Mouse (Mus musculus): ENCODE results near the gene Pced1a.

Pced1a gene

DNA sequence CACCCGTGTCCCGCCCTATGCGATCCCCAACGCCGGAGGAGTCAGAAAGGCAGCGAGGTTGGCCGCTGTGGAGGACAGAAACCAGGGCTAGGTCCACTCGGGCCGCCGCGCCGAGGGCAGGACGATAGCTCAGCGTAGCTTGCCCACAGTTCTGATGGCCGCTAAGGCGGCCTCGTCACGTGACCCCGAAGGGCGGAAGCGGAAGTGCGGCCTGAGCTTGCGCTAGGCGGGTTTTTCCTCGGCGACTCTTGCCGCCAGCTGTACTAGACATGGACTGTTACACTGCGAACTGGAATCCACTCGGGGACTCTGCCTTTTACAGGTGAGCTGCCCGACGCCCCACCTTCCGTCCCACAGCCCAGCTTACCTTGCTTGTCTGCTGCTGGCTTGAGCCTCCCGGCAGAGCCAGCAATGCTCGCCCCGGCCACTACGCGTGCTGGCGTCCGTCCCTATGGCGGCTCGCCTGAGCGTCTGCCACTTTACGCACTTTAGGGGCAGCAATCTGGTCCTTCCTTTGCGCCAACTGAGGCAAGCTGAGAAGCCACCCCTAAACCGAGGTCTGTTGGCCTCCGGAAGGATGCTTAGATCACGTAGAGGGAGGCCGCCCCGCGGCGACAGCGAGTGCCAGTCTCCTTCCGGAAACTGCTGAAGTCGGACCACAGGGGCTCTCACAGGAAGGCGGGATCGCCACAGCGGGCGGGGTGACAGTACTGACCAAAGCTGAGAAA lies at the start of gene Pced1a, which contains the start of gene Vps16:
TSS of gene Pced1a (minus strand) at position 576 of the 728 bp plus-strand sequence.
TSS of gene Vps16 (plus strand) at position 214 of the 728 bp plus-strand sequence.
- peak; percentile 94 for DNase-seq (ENCODE audit: low spot score)

DNA sequence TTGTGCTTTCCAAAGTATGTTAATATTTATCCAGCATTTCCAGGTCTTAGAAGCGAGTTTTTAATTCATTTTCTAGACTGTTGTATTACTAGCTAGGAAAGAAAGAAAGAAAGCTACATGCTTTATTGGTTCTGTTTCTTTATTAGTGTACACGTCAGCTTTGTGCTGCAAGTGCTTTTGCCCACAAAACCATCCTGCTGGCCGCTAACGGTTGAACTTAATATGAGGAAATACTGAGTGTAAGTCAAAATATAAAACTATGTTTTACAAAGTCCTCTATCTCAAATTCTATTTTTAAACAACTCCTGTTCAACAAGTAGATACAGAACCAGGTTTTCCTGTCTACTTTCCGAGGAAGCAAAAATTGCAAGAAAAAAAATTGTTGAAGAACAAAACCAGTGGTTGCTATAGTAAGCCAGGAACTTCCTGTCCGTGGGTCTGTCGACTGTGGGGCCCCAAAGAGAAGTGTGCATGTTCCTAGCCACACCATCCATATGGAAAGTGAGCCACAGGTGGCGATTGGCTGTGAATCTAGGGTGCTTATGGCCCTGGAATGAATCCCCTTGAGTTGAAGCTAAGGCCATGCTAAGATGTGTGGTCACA lies 48.5 kb upstream of the Pced1a start:
- no peak for DNase-seq (ENCODE audit: low spot score)

DNA sequence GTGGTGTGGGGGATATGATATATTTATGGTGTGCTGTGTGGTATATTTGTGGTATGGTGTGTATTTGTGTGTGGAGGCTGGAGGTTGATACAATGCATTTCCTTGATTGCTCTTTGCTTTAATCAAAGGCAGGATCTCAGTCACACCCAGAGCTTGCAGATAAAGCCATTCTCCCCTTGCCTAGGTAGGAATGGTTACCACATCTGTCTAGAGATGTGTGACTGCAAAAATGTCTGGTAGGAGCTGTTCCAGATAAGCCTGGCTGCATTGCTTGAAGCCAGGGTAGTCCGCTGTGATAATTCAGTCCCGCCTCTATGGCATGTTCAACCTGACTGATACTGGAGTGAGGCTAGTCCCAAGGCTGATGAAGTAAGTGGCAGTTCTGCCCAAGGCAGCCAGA lies 45.4 kb upstream of the Pced1a start:
- DNase-seq (ENCODE audit: low spot score) = no peak

DNA sequence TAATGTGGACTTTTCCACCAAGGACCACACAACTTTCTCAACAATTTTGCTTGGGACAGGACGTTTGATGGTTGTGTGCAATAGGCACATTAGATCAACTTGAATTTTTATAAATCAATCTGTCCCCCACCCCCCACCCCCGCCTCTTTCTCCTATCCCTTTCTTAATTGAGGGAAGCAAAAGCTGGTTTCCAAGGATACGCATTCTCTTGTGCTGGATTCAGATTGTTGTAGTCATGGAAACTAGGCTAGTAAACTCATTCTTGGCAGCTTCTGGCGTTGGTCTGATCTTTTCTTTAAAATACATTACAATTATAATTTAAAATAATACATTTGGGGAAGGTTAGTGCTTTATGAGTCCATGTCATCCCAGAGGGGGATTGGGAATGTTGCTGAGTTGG lies 44.9 kb upstream of the Pced1a start:
- DNase-seq (ENCODE audit: low spot score) = no peak

DNA sequence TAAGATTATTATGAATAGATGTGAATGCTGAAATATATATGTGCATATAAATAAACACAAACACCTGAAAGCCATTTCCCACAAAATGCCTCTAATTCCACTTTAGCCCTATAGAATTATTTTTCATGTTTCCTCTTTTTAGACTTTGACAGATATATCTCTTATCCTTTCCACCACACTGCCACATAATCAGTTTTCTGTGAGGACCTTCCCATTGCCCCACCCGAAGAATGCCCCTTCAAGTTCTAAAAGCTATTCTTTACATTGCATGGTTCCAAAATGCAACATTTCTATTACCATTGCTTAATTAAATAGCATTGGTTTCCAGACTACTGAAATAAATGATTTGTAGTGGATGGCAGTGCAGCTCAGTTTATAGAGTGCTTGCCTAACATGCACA lies 41.9 kb upstream of the Pced1a start:
- no peak for DNase-seq (ENCODE audit: low spot score)

- DNase-seq (ENCODE audit: low spot score) = no peak
These were observed 37.0 kb upstream of the Pced1a start for GRCm38 (mm10) chr2:130461287-130462071.

DNA sequence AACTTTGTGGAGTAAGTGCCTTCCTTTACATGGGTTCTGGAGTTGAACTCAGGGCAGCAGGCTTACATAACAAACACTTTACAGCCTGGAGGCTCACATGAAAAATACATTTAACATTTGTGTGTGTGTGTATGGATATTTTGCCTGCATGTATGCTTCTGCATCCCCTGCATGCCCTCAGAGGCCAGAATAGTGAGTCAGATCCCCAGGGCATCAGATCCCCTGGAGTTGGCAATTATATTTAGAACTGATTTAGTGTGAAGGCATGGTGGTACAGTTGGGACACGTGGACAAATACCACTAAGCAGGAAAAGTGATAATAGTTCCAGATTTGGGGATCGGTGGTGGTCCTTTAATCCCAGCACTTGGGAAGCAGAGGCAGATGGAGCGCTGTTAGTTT lies 35.1 kb upstream of the Pced1a start:
- no peak for DNase-seq (ENCODE audit: low spot score)

DNA sequence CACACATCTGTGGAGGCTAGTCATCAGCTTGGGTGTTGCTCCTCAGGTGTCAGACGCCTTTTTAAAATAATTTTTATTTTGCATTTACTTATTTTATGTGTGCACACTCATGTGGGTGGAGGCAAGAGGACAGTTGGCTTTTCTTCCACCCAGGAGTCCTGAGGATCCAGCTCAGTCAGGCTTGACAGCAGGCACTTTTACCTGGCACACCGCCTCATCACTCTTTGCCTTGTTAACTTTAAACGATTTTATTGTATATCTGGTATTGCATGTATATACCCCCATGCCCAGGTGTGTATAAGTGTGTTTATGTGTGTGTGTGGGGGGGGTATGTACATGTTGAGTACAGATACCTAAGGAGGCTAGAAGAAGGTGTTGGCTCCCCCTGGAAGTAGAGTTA lies 33.4 kb upstream of the Pced1a start:
- DNase-seq (ENCODE audit: low spot score) = no peak

DNA sequence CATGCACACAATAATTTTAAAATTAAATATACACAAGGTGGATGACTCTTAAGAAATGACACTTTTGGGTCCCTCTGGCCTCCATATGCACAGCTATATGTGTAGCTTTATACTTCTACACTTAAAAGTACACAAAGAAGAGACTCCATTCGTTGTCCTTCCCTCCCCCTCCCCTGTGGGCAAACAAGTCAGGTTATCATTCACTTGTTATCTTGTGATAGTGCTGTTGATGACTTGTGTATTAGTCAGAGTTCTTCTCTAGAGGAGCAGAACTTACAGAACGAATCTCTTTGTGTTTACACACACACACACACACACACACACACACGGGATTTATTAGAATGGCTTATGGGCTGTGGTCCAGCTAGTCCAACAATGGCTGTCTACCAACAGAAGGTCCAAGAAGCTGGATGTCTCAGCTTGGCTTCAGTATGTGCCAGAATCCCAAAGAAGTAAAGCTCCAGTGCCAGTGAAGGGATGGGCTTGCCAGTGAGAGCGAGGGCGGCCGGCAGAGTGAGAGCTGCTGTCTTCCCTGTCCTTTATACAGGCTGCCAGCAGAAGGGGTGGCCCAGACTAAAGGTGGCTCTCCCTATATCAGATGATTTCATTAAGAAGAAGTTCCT lies 30.4 kb upstream of the Pced1a start:
- DNase-seq (ENCODE audit: low spot score) = no peak

DNA sequence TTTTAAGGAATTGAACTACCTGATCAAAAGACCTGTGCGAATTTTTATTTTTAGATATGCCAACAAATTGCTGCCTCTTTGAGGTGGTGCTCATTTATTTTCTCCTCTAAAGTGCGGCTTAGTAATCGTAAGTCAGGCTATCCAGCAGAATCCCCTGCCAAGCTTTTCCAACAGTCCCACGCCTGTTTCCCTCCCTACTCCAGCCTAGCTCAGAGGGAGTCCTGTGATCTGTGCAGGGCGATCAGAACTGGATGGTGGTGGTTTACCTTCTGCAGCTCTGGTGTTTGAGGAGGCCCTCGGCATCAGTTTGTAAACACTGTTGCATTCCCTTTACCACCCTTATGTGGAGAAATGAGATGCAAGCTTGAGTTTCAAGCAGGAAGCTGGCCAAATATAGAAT lies 28.9 kb upstream of the Pced1a start:
- DNase-seq (ENCODE audit: low spot score) = no peak

- no peak for DNase-seq (ENCODE audit: low spot score)
These were observed 27.8 kb upstream of the Pced1a start for GRCm38 (mm10) chr2:130452266-130452665.

- DNase-seq (ENCODE audit: low spot score) = no peak
These were observed 27.2 kb upstream of the Pced1a start for GRCm38 (mm10) chr2:130451727-130452090.

GRCm38 (mm10) chr2:130451086-130451726 lies 26.7 kb upstream of the Pced1a start:
- DNase-seq (ENCODE audit: low spot score) = no peak

DNA sequence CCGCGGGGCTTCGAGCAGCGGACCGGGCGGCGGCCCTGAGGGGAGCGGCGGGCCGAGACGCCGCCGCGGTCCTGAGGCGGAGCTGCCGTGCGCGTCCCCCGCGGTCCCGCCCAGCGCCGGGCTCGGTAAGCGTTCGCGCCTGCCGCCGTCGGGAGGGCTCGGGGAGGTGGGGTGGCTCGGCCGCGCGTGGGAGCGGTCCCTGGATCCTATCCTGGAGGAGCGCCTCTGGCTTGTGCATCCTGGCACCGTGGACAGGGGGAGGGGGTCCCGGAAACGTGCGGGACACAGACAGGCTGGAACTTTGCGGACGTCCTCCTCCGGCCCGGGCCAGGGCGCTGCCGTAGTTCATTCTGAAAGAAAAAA lies 25.9 kb upstream of the Pced1a start:
- peak; percentile 80 for DNase-seq (ENCODE audit: low spot score)

DNA sequence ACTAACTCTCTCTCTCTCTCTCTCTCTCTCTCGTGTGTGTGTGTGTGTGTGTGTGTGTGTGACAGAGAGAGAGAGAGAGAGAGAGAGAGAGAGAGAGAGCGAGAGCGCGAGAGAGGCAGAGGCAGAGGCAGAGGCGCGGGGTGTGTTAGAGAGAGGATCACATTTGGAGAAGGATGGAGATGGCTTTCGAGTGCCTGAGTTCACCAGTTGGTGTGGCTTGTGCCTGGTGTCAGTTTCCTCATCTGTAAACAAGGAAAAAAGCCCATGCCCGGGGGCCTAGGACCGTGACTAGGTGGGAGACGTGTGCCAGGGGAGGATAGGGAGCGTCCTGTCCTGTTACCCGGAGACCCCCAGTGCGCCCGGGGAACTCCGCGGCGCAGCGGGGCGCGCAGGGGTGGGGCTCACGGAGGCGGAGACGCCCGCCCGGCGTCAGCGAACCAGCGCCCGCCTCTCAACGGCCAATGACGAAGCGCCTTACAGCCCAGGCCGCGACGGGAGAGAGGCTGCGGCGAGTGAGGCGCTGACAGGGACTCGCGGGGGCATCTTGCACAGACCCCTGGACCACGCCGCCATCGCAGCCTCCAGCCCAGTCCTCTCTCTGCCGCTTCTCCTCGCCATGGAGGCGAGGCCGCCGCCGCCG lies 25.4 kb upstream of the Pced1a start, which contains the start of gene Ptpra:
TSS of gene Ptpra (plus strand) at position 485 of the 640 bp plus-strand sequence.
- peak; percentile 94 for DNase-seq (ENCODE audit: low spot score)

GRCm38 (mm10) chr2:130449021-130449793 lies 24.7 kb upstream of the Pced1a start:
- no peak for DNase-seq (ENCODE audit: low spot score)

- no peak for DNase-seq (ENCODE audit: low spot score)
These were observed 23.9 kb upstream of the Pced1a start for GRCm38 (mm10) chr2:130448449-130448848.

DNA sequence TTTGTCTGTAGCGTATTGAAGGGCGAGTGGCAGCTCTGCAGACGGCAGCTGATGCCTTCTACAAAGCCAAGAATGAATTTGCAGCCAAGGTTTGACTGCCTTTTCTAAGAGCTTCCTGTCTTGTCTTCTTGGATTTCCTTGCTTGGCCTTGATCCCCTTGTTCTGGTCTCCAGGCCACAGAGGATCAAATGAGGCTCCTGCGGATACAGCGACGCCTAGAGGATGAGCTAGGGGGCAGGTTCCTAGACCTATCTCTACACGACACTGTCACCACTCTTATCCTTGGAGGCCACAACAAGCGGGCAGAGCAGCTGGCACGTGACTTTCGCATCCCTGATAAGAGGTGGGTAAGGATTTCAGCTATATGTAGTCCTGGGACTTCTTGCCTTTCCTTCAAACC lies 17.7 kb upstream of the Pced1a start:
- no peak for DNase-seq (ENCODE audit: low spot score)

DNA sequence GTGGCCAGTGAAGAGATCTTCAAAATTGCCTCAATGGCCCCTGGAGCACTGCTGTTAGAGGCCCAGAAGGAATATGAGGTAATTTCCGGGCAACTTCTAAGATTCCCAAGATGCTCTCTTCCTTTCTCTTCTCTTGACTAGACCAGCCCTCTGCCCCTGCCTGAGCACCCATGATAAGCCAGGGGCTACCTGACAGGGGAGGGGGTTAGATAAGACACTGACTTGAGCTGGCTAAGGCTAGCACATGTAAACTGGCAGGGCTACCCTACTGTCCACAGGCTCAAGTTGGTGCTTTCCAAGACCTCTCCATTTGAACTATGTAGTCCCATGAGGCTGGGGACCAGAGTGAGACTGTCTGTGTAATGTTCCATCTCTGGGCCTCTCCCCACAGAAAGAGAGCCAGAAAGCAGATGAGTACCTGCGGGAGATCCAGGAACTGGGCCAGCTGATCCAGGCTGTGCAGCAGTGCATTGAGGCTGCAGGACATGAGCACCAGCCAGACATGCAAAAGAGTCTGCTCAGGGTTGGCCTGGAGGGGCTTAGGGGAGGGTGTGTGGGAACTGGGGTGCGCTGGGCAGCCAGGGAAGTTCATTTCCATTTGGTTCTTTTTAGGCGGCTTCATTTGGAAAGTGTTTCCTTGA lies 15.5 kb upstream of the Pced1a start:
- no peak for DNase-seq (ENCODE audit: low spot score)

DNA sequence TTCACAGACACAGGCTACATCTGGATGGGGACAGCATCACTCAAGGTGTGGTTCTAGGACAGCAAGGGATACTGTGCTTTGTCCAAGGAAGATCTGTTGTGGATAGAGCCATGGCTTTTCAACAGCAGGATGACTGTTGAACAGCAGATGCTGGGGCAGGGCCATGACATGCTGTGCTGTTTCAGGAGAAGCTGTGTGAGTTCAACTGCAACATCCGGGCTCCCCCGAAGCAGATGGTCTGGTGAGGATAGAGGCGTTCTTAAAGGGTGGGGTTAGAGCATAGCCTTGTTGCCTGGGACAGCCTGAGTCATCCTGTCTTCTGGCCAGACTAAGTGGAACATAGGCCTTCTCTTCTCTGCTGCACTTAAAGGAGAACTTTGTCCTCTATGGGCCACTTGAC lies 14.4 kb upstream of the Pced1a start:
- DNase-seq (ENCODE audit: low spot score) = no peak
